Mouse (Mus musculus): ENCODE results near the gene Gm49387. TPM values are rescaled to one million over a fixed set of nuclear protein-coding genes. Genes with fewer than 3 reads are reported as not detected.

Gene Gm49387
- polyA plus RNA-seq, 1 experiment from 2014 or later = not detected

- ATAC-seq (ENCODE audit: low FRiP score, low TSS enrichment) (no peak), DNase-seq (no peak)
- H3K27ac ChIP-seq (replicated peaks; ENCODE audit: low read depth, low read length) = no peak overlapping the region
- no peaks in the 10 kb centered on the region for H3K9me3 ChIP-seq (ENCODE audit: control insufficient read depth, low read length)
- WGBS = 91% methylated on average over 10 of the region's 10 CpGs
- H3K27me3 ChIP-seq (ENCODE audit: control insufficient read depth, insufficient read depth, low read length) = no peaks in the 10 kb centered on the region
- no peaks in the 10 kb centered on the region for H3K4me1 ChIP-seq (ENCODE audit: control insufficient read depth, insufficient read depth, low read length)
- no peaks in the 10 kb centered on the region for H3K36me3 ChIP-seq (ENCODE audit: control insufficient read depth, insufficient read depth, low read length)
- H3K4me3 ChIP-seq (replicated peaks; ENCODE audit: low read depth, low read length) = no peak overlapping the region
- no peak overlapping the region for H3K4me2 ChIP-seq (ENCODE audit: low read length)
- H3K9ac ChIP-seq (replicated peaks; ENCODE audit: low read length) = no peak overlapping the region
Observed at GRCm38 (mm10) chr14:31647991-31648390, 7.3 kb upstream of the Gm49387 start.

GRCm38 (mm10) chr14:31645920-31646319 lies 5.2 kb upstream of the Gm49387 start:
- Histone ChIP-seq H3K4me3 (replicated peaks; ENCODE audit: low read depth, low read length) (no peak overlapping the region), H3K27me3 (ENCODE audit: control insufficient read depth, insufficient read depth, low read length) (no peaks in the 10 kb centered on the region), H3K4me2 (ENCODE audit: low read length) (no peak overlapping the region), H3K36me3 (ENCODE audit: control insufficient read depth, insufficient read depth, low read length) (no peaks in the 10 kb centered on the region), H3K9me3 (ENCODE audit: control insufficient read depth, low read length) (no peaks in the 10 kb centered on the region), H3K27ac (replicated peaks; ENCODE audit: low read depth, low read length) (no peak overlapping the region), H3K4me1 (ENCODE audit: control insufficient read depth, insufficient read depth, low read length) (peaks cover 5% of the 10 kb centered on the region; the same call in 1 of the 2 replicates), H3K9ac (replicated peaks; ENCODE audit: low read length) (no peak overlapping the region)
- WGBS = 92% methylated on average over 7 of the region's 7 CpGs
- no peak for DNase-seq
- no peak for ATAC-seq (ENCODE audit: low FRiP score, low TSS enrichment)

- Histone ChIP-seq H3K9me3 (ENCODE audit: control insufficient read depth, low read length) (no peaks in the 10 kb centered on the region), H3K9ac (replicated peaks; ENCODE audit: low read length) (no peak overlapping the region), H3K4me2 (ENCODE audit: low read length) (no peak overlapping the region), H3K27me3 (ENCODE audit: control insufficient read depth, insufficient read depth, low read length) (no peaks in the 10 kb centered on the region), H3K27ac (replicated peaks; ENCODE audit: low read depth, low read length) (no peak overlapping the region), H3K4me3 (replicated peaks; ENCODE audit: low read depth, low read length) (no peak overlapping the region), H3K4me1 (ENCODE audit: control insufficient read depth, insufficient read depth, low read length) (peaks cover 10% of the 10 kb centered on the region; the same call in 1 of the 2 replicates), H3K36me3 (ENCODE audit: control insufficient read depth, insufficient read depth, low read length) (no peaks in the 10 kb centered on the region)
- ATAC-seq (ENCODE audit: low FRiP score, low TSS enrichment) (no peak), DNase-seq (no peak)
- WGBS = 68% methylated on average over 3 of the region's 3 CpGs
Observed at GRCm38 (mm10) chr14:31644931-31645547, 4.4 kb upstream of the Gm49387 start.

- Histone ChIP-seq H3K36me3 (ENCODE audit: control insufficient read depth, insufficient read depth, low read length) (no peaks in the 10 kb centered on the region), H3K9ac (replicated peaks; ENCODE audit: low read length) (no peak overlapping the region), H3K27ac (replicated peaks; ENCODE audit: low read depth, low read length) (no peak overlapping the region), H3K27me3 (ENCODE audit: control insufficient read depth, insufficient read depth, low read length) (no peaks in the 10 kb centered on the region), H3K4me2 (ENCODE audit: low read length) (no peak overlapping the region), H3K4me3 (replicated peaks; ENCODE audit: low read depth, low read length) (no peak overlapping the region), H3K9me3 (ENCODE audit: control insufficient read depth, low read length) (no peaks in the 10 kb centered on the region), H3K4me1 (ENCODE audit: control insufficient read depth, insufficient read depth, low read length) (peaks cover 11% of the 10 kb centered on the region; the same call in 1 of the 2 replicates)
- 95% methylated on average over 5 of the region's 5 CpGs for WGBS
- ATAC-seq (ENCODE audit: low FRiP score, low TSS enrichment) (no peak), DNase-seq (no peak)
Observed at GRCm38 (mm10) chr14:31644183-31644830, 3.6 kb upstream of the Gm49387 start.

- H3K36me3 ChIP-seq (ENCODE audit: control insufficient read depth, insufficient read depth, low read length) = no peaks in the 10 kb centered on the region
- ATAC-seq (ENCODE audit: low FRiP score, low TSS enrichment) = no peak
- no peaks in the 10 kb centered on the region for H3K9me3 ChIP-seq (ENCODE audit: control insufficient read depth, low read length)
- no peak overlapping the region for H3K27ac ChIP-seq (replicated peaks; ENCODE audit: low read depth, low read length)
- H3K4me1 ChIP-seq (ENCODE audit: control insufficient read depth, insufficient read depth, low read length) = peaks cover 11% of the 10 kb centered on the region; the same call in 1 of the 2 replicates
- peak overlapping the region; percentile 66; the same call in 1 of the 2 replicates for H3K9ac ChIP-seq (replicated peaks; ENCODE audit: low read length)
- DNase-seq = no peak
- peak overlapping the region; percentile 65 for H3K4me3 ChIP-seq (replicated peaks; ENCODE audit: low read depth, low read length)
- H3K4me2 ChIP-seq (ENCODE audit: low read length) = peak overlapping the region; percentile 97
- no peaks in the 10 kb centered on the region for H3K27me3 ChIP-seq (ENCODE audit: control insufficient read depth, insufficient read depth, low read length)
- WGBS = 64% methylated on average over 9 of the region's 9 CpGs
Observed at GRCm38 (mm10) chr14:31641506-31642155, 953 bp upstream of the Gm49387 start.

- Histone ChIP-seq H3K9me3 (ENCODE audit: control insufficient read depth, low read length) (no peaks in the 10 kb centered on the region), H3K4me3 (replicated peaks; ENCODE audit: low read depth, low read length) (peak within 1 kb of the TSS; percentile 65), H3K36me3 (ENCODE audit: control insufficient read depth, insufficient read depth, low read length) (no peaks in the 10 kb centered on the region), H3K27me3 (ENCODE audit: control insufficient read depth, insufficient read depth, low read length) (no peaks in the 10 kb centered on the region), H3K27ac (replicated peaks; ENCODE audit: low read depth, low read length) (peak within 1 kb of the TSS; percentile 86), H3K4me1 (ENCODE audit: control insufficient read depth, insufficient read depth, low read length) (peaks cover 11% of the 10 kb centered on the region; the same call in 1 of the 2 replicates), H3K4me2 (ENCODE audit: low read length) (peak within 1 kb of the TSS; percentile 97), H3K9ac (replicated peaks; ENCODE audit: low read length) (peak within 1 kb of the TSS; percentile 66)
- ATAC-seq (ENCODE audit: low FRiP score, low TSS enrichment) = peak; percentile 96
- WGBS = under 1% methylated on average over 30 of the region's 30 CpGs
- peak; percentile 93 for DNase-seq
Observed at GRCm38 (mm10) chr14:31640890-31641505, 320 bp upstream of the Gm49387 start, which contains the start of the genes Btd and Hacl1. Btd (plus strand) TSS chr14:31641028. Hacl1 (minus strand) TSS chr14:31641286.

- no peaks in the 10 kb centered on the region for H3K9me3 ChIP-seq (ENCODE audit: control insufficient read depth, low read length)
- no peak overlapping the region for H3K4me3 ChIP-seq (replicated peaks; ENCODE audit: low read depth, low read length)
- 34% methylated on average over 7 of the region's 7 CpGs for WGBS
- no peak overlapping the region for H3K9ac ChIP-seq (replicated peaks; ENCODE audit: low read length)
- no peak overlapping the region for H3K4me2 ChIP-seq (ENCODE audit: low read length)
- no peak overlapping the region for H3K27ac ChIP-seq (replicated peaks; ENCODE audit: low read depth, low read length)
- ATAC-seq (ENCODE audit: low FRiP score, low TSS enrichment) (no peak), DNase-seq (peak; percentile 60)
- H3K36me3 ChIP-seq (ENCODE audit: control insufficient read depth, insufficient read depth, low read length) = no peaks in the 10 kb centered on the region
- H3K4me1 ChIP-seq (ENCODE audit: control insufficient read depth, insufficient read depth, low read length) = no peaks in the 10 kb centered on the region
- H3K27me3 ChIP-seq (ENCODE audit: control insufficient read depth, insufficient read depth, low read length) = no peaks in the 10 kb centered on the region
Observed at GRCm38 (mm10) chr14:31630677-31631076, 10.0 kb downstream of the Gm49387 start.

GRCm38 (mm10) chr14:31622748-31623147 lies 17.9 kb downstream of the Gm49387 start:
- H3K9me3 ChIP-seq (ENCODE audit: control insufficient read depth, low read length) = no peaks in the 10 kb centered on the region

More at GRCm38 (mm10) chr14:31622748-31623147, 17.9 kb downstream of the Gm49387 start:
- H3K4me1 ChIP-seq (ENCODE audit: control insufficient read depth, insufficient read depth, low read length) = no peaks in the 10 kb centered on the region
- no peak overlapping the region for H3K4me2 ChIP-seq (ENCODE audit: low read length)
- no peak overlapping the region for H3K9ac ChIP-seq (replicated peaks; ENCODE audit: low read length)
- 89% methylated on average over 12 of the region's 12 CpGs for WGBS
- H3K36me3 ChIP-seq (ENCODE audit: control insufficient read depth, insufficient read depth, low read length) = no peaks in the 10 kb centered on the region
- no peak overlapping the region for H3K4me3 ChIP-seq (replicated peaks; ENCODE audit: low read depth, low read length)
- no peaks in the 10 kb centered on the region for H3K27me3 ChIP-seq (ENCODE audit: control insufficient read depth, insufficient read depth, low read length)
- no peak overlapping the region for H3K27ac ChIP-seq (replicated peaks; ENCODE audit: low read depth, low read length)
- DNase-seq = no peak
- ATAC-seq (ENCODE audit: low FRiP score, low TSS enrichment) = no peak
